Mouse (Mus musculus) neural tube, embryonic 15.5 days (tissue): ENCODE data around the gene 2310039H08Rik. TPM values are rescaled to one million over a fixed set of nuclear protein-coding genes. Genes with fewer than 3 reads are reported as not detected.

ENCODE experiments used
- ATAC-seq: fragments of 200-750 bp; cut with Nextera tagmentation; 2 replicates; pipeline ENCODE4 v1.8.0; 2017; ENCODE audit warnings: mild to moderate bottlenecking, moderate TSS enrichment, moderate library complexity; ENCODE audit not compliant: low FRiP score
- H3K27ac ChIP-seq: fragments of 300-500 bp; sonication (generic); replicated peaks from 2 replicates; pipeline ENCODE4 v1.5.1; 2015; ENCODE audit warnings: mild to moderate bottlenecking, inconsistent platforms
- H3K27me3 ChIP-seq: fragments of 300-500 bp; sonication (generic); replicated peaks from 2 replicates; pipeline ENCODE4 v1.6.1; 2015; ENCODE audit warnings: inconsistent platforms
- H3K36me3 ChIP-seq: fragments of 300-500 bp; sonication (generic); 2 replicates; pipeline ENCODE4 v1.6.1; 2015; ENCODE audit warnings: inconsistent platforms
- H3K4me1 ChIP-seq: fragments of 300-500 bp; sonication (generic); 2 replicates; pipeline ENCODE4 v1.6.1; 2015; ENCODE audit warnings: inconsistent platforms
- H3K4me2 ChIP-seq: fragments of 300-500 bp; sonication (generic); 2 replicates; pipeline ENCODE4 v1.6.1; 2015; ENCODE audit warnings: inconsistent platforms, mild to moderate bottlenecking, moderate library complexity
- H3K4me3 ChIP-seq: fragments of 300-500 bp; sonication (generic); replicated peaks from 2 replicates; pipeline ENCODE4 v1.5.1; 2015; ENCODE audit warnings: mild to moderate bottlenecking, inconsistent platforms
- H3K9ac ChIP-seq: fragments of 300-500 bp; sonication (generic); replicated peaks from 2 replicates; pipeline ENCODE4 v1.6.1; 2015; ENCODE audit warnings: mild to moderate bottlenecking, inconsistent platforms
- H3K9me3 ChIP-seq: fragments of 300-500 bp; sonication (generic); replicated peaks from 2 replicates; pipeline ENCODE4 v1.6.1; 2016; ENCODE audit warnings: inconsistent platforms
- WGBS: fragments of 180-500 bp; shearing (Covaris S2); methylation state at CpG from one replicate; pipeline ENCODE4 v1.1.7; 2015; ENCODE audit warnings: mixed read lengths; 5-methylcytosine and 5-hydroxymethylcytosine counted together
- polyA plus RNA-seq: library from polyadenylated mRNA; unstranded; fragments of >200 nt; fragmentation: Nextera tagmentation; extraction: Ambion mirVana; gene quantifications from 2 replicates; pipeline ENCODE4 v1.2.1, GENCODE M21; 2015

2310039H08Rik gene
- polyA plus RNA-seq, 1 experiment from 2014 or later = 53.8 TPM

GRCm38 (mm10) chr17:46767868-46768267 lies 4.6 kb upstream of the 2310039H08Rik start:
- Histone ChIP-seq H3K4me2 (no peak overlapping the region), H3K9ac (no peak overlapping the region), H3K4me1 (peaks cover 8% of the 10 kb centered on the region), H3K9me3 (no peaks in the 10 kb centered on the region), H3K27ac (no peak overlapping the region), H3K36me3 (no peaks in the 10 kb centered on the region), H3K4me3 (no peak overlapping the region), H3K27me3 (no peaks in the 10 kb centered on the region)
- WGBS = 48% methylated on average over 8 of the region's 8 CpGs
- no peak for ATAC-seq

- H3K27ac ChIP-seq = no peak overlapping the region
- no peak overlapping the region for H3K9ac ChIP-seq
- H3K4me2 ChIP-seq = no peak overlapping the region
- peaks cover 13% of the 10 kb centered on the region for H3K36me3 ChIP-seq
- 94% methylated on average over 11 of the region's 11 CpGs for WGBS
- H3K27me3 ChIP-seq = no peaks in the 10 kb centered on the region
- H3K9me3 ChIP-seq = no peaks in the 10 kb centered on the region
- H3K4me3 ChIP-seq = no peak overlapping the region
- no peak for ATAC-seq
- H3K4me1 ChIP-seq = peaks cover 23% of the 10 kb centered on the region
Measured at GRCm38 (mm10) chr17:46770546-46770945, 1.9 kb upstream of the 2310039H08Rik start.

- H3K4me1 ChIP-seq = peaks cover 23% of the 10 kb centered on the region
- H3K9ac ChIP-seq = no peak overlapping the region
- no peaks in the 10 kb centered on the region for H3K9me3 ChIP-seq
- WGBS = 78% methylated on average over 4 of the region's 4 CpGs
- ATAC-seq = no peak
- H3K4me3 ChIP-seq = no peak overlapping the region
- no peak overlapping the region for H3K27ac ChIP-seq
- H3K36me3 ChIP-seq = peaks cover 18% of the 10 kb centered on the region
- no peak overlapping the region for H3K4me2 ChIP-seq
- no peaks in the 10 kb centered on the region for H3K27me3 ChIP-seq
Measured at GRCm38 (mm10) chr17:46771025-46771424, 1.4 kb upstream of the 2310039H08Rik start.

GRCm38 (mm10) chr17:46771616-46772015 lies 819 bp upstream of the 2310039H08Rik start:
- WGBS = 68% methylated on average over 17 of the region's 17 CpGs
- ATAC-seq = no peak

GRCm38 (mm10) chr17:46772038-46772403 lies 414 bp upstream of the 2310039H08Rik start:
- Histone ChIP-seq H3K36me3 (peaks cover 26% of the 10 kb centered on the region), H3K4me2 (peak overlapping the region; percentile 91), H3K9ac (peak overlapping the region; percentile 52), H3K27ac (peak overlapping the region; percentile 89), H3K9me3 (no peaks in the 10 kb centered on the region), H3K27me3 (no peaks in the 10 kb centered on the region), H3K4me1 (peaks cover 23% of the 10 kb centered on the region), H3K4me3 (peak overlapping the region; percentile 97)
- ATAC-seq = peak; percentile 54
- WGBS = 9% methylated on average over 5 of the region's 5 CpGs

More at GRCm38 (mm10) chr17:46771616-46772015, 819 bp upstream of the 2310039H08Rik start:
- peak overlapping the region; percentile 97 for H3K4me3 ChIP-seq
- H3K4me2 ChIP-seq = peak overlapping the region; percentile 91
- H3K27me3 ChIP-seq = no peaks in the 10 kb centered on the region
- H3K9me3 ChIP-seq = no peaks in the 10 kb centered on the region
- peak overlapping the region; percentile 89 for H3K27ac ChIP-seq
- H3K4me1 ChIP-seq = peaks cover 23% of the 10 kb centered on the region
- peaks cover 24% of the 10 kb centered on the region for H3K36me3 ChIP-seq
- peak overlapping the region; percentile 52 for H3K9ac ChIP-seq

DNA sequence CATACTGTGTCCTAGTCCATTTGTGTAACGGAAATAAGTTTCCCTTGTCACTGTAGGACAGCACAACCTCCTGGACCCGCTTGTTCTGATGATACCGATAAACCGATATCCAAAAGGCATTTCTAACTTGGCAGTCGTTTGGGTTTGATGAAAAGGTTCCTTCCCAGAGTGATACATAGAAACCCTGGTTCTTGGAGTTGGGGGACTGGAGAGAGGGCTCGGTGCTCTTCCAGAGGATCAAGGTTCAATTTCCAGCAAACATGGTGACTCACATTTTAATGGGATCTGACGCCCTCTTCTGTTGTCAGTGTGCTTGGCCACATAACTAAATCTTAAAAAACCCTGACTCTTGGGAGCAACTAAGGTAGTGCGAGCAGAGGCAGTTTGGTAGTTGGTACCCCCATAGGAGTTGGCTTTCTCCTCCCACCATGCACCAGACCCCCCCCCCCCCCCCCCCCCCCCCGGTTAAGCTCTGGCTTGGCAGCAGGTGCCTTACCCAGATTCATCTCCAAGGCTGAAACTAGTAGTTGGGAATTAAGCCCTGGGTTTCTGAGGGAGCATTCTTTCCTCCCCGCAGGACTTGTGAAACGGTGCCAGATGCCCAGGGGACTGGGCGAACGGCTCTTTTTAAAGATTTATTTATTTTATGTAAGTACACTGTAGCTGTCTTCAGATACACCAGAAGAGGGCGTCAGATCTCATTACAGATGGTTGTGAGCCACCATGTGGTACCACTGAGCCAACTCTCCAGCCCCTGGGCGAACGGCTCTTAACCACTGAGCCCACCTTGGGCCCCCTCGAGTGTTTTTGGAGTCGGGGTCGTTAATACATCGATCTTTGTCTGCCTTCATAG lies 1.1 kb downstream of the 2310039H08Rik start:
- Histone ChIP-seq H3K27me3 (no peaks in the 10 kb centered on the region), H3K27ac (peak overlapping the region; percentile 89), H3K9ac (peak overlapping the region; percentile 79), H3K9me3 (no peaks in the 10 kb centered on the region), H3K4me2 (peak overlapping the region; percentile 91), H3K4me3 (peak overlapping the region; percentile 97), H3K36me3 (peaks cover 41% of the 10 kb centered on the region), H3K4me1 (peaks cover 23% of the 10 kb centered on the region)
- WGBS = 5% methylated on average over 19 of the region's 20 CpGs
- no peak for ATAC-seq

GRCm38 (mm10) chr17:46774131-46774472 lies 1.7 kb downstream of the 2310039H08Rik start:
- peak overlapping the region; percentile 91 for H3K4me2 ChIP-seq
- no peaks in the 10 kb centered on the region for H3K27me3 ChIP-seq
- no peaks in the 10 kb centered on the region for H3K9me3 ChIP-seq
- ATAC-seq = no peak
- WGBS = 27% methylated on average over 2 of the region's 2 CpGs
- H3K27ac ChIP-seq = no peak overlapping the region; the same call in 1 of the 2 replicates
- H3K9ac ChIP-seq = no peak overlapping the region
- no peak overlapping the region for H3K4me3 ChIP-seq
- H3K36me3 ChIP-seq = peaks cover 47% of the 10 kb centered on the region
- peaks cover 23% of the 10 kb centered on the region for H3K4me1 ChIP-seq

DNA sequence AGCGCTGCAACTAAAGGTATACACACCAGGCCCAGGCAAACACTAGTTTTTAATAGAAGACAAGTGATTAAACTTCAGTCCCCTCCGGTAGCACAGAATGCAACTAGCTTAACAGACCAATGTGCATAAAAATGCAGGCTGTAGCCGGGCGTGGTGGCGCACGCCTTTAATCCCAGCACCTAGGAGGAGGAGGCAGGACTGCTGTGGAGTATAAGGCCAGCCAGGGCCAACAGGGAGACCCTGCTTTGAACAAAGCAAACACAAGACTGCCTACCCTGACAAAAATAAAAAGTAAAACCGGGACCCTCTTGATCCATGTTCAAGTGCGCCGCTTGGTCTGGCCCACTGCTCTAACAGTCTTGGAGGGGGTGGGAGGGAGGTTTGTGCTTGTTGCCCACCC lies 2.6 kb downstream of the 2310039H08Rik start:
- no peak overlapping the region for H3K4me2 ChIP-seq
- 93% methylated on average over 9 of the region's 9 CpGs for WGBS
- H3K9ac ChIP-seq = no peak overlapping the region
- peaks cover 55% of the 10 kb centered on the region for H3K36me3 ChIP-seq
- no peaks in the 10 kb centered on the region for H3K9me3 ChIP-seq
- no peak overlapping the region for H3K4me3 ChIP-seq
- H3K4me1 ChIP-seq = peaks cover 27% of the 10 kb centered on the region
- no peak for ATAC-seq
- no peaks in the 10 kb centered on the region for H3K27me3 ChIP-seq
- no peak overlapping the region for H3K27ac ChIP-seq

GRCm38 (mm10) chr17:46776087-46776486 lies 3.7 kb downstream of the 2310039H08Rik start:
- peaks cover 34% of the 10 kb centered on the region for H3K4me1 ChIP-seq
- H3K4me2 ChIP-seq = no peak overlapping the region
- peaks cover 62% of the 10 kb centered on the region for H3K36me3 ChIP-seq
- WGBS = 83% methylated on average over 3 of the region's 3 CpGs
- ATAC-seq = no peak
- no peak overlapping the region for H3K4me3 ChIP-seq
- H3K27ac ChIP-seq = no peak overlapping the region
- no peaks in the 10 kb centered on the region for H3K27me3 ChIP-seq
- H3K9ac ChIP-seq = no peak overlapping the region
- H3K9me3 ChIP-seq = no peaks in the 10 kb centered on the region

DNA sequence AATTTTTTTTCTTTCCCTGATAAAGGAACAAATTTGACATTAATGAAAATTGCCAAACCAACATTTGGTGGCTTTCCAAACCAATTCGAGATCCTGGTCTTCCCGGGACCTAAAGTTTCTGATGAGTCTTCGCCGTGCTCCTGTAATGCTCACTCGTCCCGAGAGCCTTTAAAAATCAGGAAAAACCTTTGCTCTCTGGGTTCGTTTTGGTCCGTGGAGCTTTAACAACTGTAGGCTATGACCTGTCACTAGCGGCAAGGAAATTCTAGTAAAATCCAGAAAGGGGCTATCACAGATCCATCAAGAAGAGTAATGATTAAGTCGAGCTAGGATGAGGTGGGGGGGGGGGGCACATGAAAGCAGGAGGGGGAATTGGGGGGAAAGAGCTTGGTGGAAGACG lies 9.4 kb downstream of the 2310039H08Rik start:
- H3K9ac ChIP-seq = peak overlapping the region; percentile 80
- peak overlapping the region; percentile 62 for H3K4me2 ChIP-seq
- H3K9me3 ChIP-seq = no peaks in the 10 kb centered on the region
- 5% methylated on average over 10 of the region's 11 CpGs for WGBS
- H3K4me3 ChIP-seq = peak overlapping the region; percentile 67
- peaks cover 39% of the 10 kb centered on the region for H3K36me3 ChIP-seq
- H3K27me3 ChIP-seq = no peaks in the 10 kb centered on the region
- ATAC-seq = no peak; the same call in 1 of the 2 replicates
- peak overlapping the region; percentile 89 for H3K27ac ChIP-seq
- H3K4me1 ChIP-seq = peaks cover 19% of the 10 kb centered on the region

GRCm38 (mm10) chr17:46782341-46783221 lies 10.1 kb downstream of the 2310039H08Rik start, which contains the start of gene Rpl7l1:
Gene Rpl7l1, minus strand, starts transcription at chr17:46782672.
- Histone ChIP-seq H3K4me1 (peaks cover 19% of the 10 kb centered on the region), H3K9me3 (no peaks in the 10 kb centered on the region), H3K36me3 (peaks cover 32% of the 10 kb centered on the region), H3K9ac (peak within 1 kb of the TSS; percentile 80), H3K27me3 (no peaks in the 10 kb centered on the region), H3K4me3 (peak within 1 kb of the TSS; percentile 67), H3K4me2 (peak within 1 kb of the TSS; percentile 62), H3K27ac (peak within 1 kb of the TSS; percentile 89)
- ATAC-seq = peak; percentile 96
- WGBS = under 1% methylated on average over 44 of the region's 44 CpGs
